Mouse (Mus musculus) embryonic facial prominence, embryonic 10.5 days (tissue): ENCODE measurements around the gene Fut2. TPM values are rescaled to one million over a fixed set of nuclear protein-coding genes. Genes with fewer than 3 reads are reported as not detected.
"Not testable (repeated sequence)": the region's sequence is repeated elsewhere in the genome, so short reads cannot be mapped to it uniquely, and the experiment has no call there.

ENCODE experiments used
- DNase-seq: peaks from one replicate; pipeline ENCODE4 v3.0.0-alpha.2; 2017; ENCODE audit warnings: low spot score
- H3K27ac ChIP-seq: fragments of 300-500 bp; sonication (generic); replicated peaks from 2 replicates; pipeline ENCODE4 v1.5.1; 2016; ENCODE audit warnings: mild to moderate bottlenecking
- H3K27me3 ChIP-seq: fragments of 300-500 bp; sonication (generic); replicated peaks from 2 replicates; pipeline ENCODE4 v1.6.1; 2016; ENCODE audit warnings: low read depth, mild to moderate bottlenecking; ENCODE audit not compliant: poor library complexity, severe bottlenecking
- H3K36me3 ChIP-seq: fragments of 300-500 bp; sonication (generic); replicated peaks from 2 replicates; pipeline ENCODE4 v1.6.1; 2016; ENCODE audit warnings: mild to moderate bottlenecking, moderate library complexity
- H3K4me1 ChIP-seq: fragments of 300-500 bp; sonication (generic); 2 replicates; pipeline ENCODE4 v1.6.1; 2016
- H3K4me3 ChIP-seq: fragments of 300-500 bp; sonication (generic); 2 replicates; pipeline ENCODE4 v1.5.1; 2016; ENCODE audit warnings: mild to moderate bottlenecking, moderate library complexity
- H3K9me3 ChIP-seq: fragments of 300-500 bp; sonication (generic); 2 replicates; pipeline ENCODE4 v1.6.1; 2016; ENCODE audit warnings: mild to moderate bottlenecking
- WGBS: fragments of 180-500 bp; shearing (Covaris S2); methylation state at CpG from one replicate; pipeline ENCODE4 v1.1.7; 2016; 5-methylcytosine and 5-hydroxymethylcytosine counted together
- polyA plus RNA-seq: library from polyadenylated mRNA; unstranded; fragments of >200 nt; fragmentation: Nextera tagmentation; extraction: Ambion mirVana; gene quantifications from 2 replicates; pipeline ENCODE4 v1.2.1, GENCODE M21; 2016

Gene Fut2
- polyA plus RNA-seq, 1 experiment from 2014 or later, result 0.07 TPM

- Histone ChIP-seq H3K9me3 (no peaks in the 10 kb centered on the region), H3K27ac (peak overlapping the region; percentile 90), H3K4me1 (peaks cover 52% of the 10 kb centered on the region), H3K27me3 (peaks cover 22% of the 10 kb centered on the region; the same call in 1 of the 2 replicates), H3K36me3 (no peaks in the 10 kb centered on the region), H3K4me3 (peak overlapping the region; percentile 42)
- WGBS, result 29% methylated on average over 14 of the region's 14 CpGs
- DNase-seq, result peak; percentile 93
These were observed 16.2 kb upstream of the Fut2 start for GRCm38 (mm10) chr7:45682144-45683126.

DNA sequence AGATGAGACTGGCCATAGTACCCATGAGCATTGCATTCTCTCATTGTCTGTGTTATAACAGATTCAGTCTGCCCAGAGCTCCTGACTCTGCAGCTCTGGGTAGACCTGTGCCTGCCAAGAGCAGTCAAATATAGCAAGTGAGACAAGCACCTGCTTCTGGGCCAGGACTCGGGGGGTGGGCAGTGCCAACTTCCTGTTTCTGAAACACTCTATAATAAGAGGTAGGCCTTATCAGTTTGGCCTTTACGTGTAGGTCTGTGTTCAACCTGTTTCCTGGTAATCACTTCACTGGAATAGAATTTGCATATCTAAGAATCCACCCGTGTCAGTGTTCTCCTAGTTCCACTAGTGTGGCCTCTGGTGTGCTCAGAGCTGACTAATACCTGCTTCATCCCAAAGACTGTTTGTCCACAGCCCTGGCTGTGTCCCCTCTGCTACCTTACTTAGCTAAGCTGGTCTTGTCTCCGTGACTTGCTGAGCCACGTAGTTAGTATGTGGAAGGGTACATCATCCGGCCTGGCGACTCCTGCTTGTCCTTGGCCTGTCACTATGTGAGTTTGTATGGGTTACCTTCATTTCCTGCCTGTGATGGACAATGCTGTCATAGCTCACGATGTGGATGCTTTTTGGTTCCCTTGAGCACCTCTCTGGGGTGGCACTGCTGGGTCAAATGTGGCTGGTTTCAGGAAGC is 15.0 kb upstream of the Fut2 start:
- no peak overlapping the region for H3K4me3 ChIP-seq
- H3K9me3 ChIP-seq, result no peaks in the 10 kb centered on the region
- no peak overlapping the region for H3K27ac ChIP-seq
- WGBS, result 86% methylated on average over 8 of the region's 8 CpGs
- no peak for DNase-seq
- H3K4me1 ChIP-seq, result peaks cover 40% of the 10 kb centered on the region
- no peaks in the 10 kb centered on the region for H3K36me3 ChIP-seq
- peaks cover 18% of the 10 kb centered on the region; the same call in 1 of the 2 replicates for H3K27me3 ChIP-seq

DNA sequence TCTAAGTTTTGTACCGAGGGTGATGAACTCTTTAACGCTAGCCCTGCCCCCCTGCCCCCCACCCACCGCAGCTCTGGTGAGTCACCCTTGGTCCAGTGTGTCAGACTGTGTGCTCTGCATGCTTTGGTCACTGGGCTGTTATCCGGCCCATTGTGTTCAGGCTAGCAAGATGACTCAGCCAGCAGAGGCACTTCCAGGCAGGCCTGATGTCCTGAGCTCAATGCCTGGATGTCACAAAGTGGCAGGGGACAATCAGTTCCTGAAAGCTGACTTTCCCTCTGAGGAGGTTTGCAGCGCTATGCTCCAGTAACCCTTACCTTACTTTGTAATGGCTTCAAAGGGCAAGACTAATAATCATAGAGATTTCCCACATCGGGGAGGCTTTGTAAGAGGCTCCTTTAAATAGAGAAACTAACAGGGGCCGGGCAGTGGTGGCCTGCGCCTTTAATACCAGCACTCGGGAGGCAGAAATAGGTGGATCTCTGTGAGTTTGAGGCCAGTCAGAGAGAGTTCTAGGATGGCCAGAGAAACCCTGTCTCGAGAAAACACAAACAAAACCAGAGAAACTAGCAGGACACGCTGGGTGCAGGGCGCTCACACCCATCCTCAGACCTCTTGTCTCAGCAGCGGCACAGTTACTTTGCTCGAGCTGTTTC is 13.9 kb upstream of the Fut2 start:
- WGBS, result 76% methylated on average over 14 of the region's 14 CpGs
- no peak overlapping the region for H3K4me3 ChIP-seq
- H3K27me3 ChIP-seq, result peaks cover 17% of the 10 kb centered on the region; the same call in 1 of the 2 replicates
- H3K27ac ChIP-seq, result no peak overlapping the region; the same call in 1 of the 2 replicates
- H3K36me3 ChIP-seq, result no peaks in the 10 kb centered on the region
- no peak for DNase-seq
- H3K9me3 ChIP-seq, result no peaks in the 10 kb centered on the region
- peaks cover 29% of the 10 kb centered on the region for H3K4me1 ChIP-seq

DNA sequence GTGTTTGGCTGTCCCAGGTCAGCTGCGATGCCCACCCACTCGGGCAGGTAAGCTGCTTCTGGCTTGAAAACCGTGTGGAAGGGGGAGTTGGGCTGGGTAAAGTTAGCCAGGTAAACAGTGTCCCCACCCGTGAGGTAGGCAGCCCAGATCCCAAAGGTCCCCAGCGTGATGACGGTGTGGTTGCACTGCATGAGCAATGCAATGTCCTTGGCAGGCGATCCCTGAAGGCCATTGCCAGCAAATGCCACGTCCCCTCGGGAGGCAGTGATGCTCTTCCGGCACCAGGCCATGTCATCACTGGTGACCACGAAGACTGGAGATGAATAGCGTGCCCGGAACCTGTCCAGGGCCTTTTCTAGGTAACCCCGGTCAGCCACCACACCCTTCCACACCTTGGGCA is 12.3 kb upstream of the Fut2 start:
- Histone ChIP-seq H3K36me3 (no peaks in the 10 kb centered on the region), H3K27me3 (0 out of 2 replicates have a peak, but pooled peaks cover 7% of the 10 kb centered on the region), H3K4me3 (no peak overlapping the region), H3K9me3 (no peaks in the 10 kb centered on the region), H3K4me1 (peaks cover 14% of the 10 kb centered on the region), H3K27ac (no peak overlapping the region)
- DNase-seq, result no peak
- 94% methylated on average over 14 of the region's 14 CpGs for WGBS

GRCm38 (mm10) chr7:45677627-45678295 is 11.6 kb upstream of the Fut2 start:
- WGBS, result 87% methylated on average over 7 of the region's 7 CpGs

DNA sequence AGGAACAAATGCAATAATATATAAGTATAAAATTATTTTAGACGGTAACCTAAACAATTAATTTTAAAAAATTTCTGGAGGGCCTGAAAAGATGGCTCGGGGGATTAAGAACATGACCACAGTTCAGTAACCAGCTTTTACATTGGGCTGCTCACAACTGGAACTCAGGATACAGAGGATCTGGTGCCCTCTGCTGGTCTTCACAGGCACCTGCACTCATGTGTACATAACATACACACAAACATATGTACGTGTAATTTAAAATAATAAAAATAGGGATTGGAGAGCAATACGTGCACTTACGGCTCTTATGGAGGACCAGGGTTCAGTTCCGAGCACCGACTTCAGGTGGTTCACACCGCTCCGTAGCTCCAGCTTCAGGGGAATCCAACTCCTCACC is 2.7 kb upstream of the Fut2 start:
- peaks cover 4% of the 10 kb centered on the region; the same call in 1 of the 2 replicates for H3K27me3 ChIP-seq
- 95% methylated on average over 9 of the region's 9 CpGs for WGBS
- H3K4me1 ChIP-seq, result peaks cover 21% of the 10 kb centered on the region
- DNase-seq, result no peak
- H3K4me3 ChIP-seq, result no peak overlapping the region
- H3K9me3 ChIP-seq, result 0 out of 2 replicates have a peak, but pooled peaks cover 6% of the 10 kb centered on the region
- no peaks in the 10 kb centered on the region for H3K36me3 ChIP-seq
- no peak overlapping the region for H3K27ac ChIP-seq

More at GRCm38 (mm10) chr7:45677627-45678295, 11.6 kb upstream of the Fut2 start:
- H3K36me3 ChIP-seq, result no peaks in the 10 kb centered on the region
- DNase-seq, result no peak
- no peaks in the 10 kb centered on the region for H3K9me3 ChIP-seq
- no peak overlapping the region for H3K4me3 ChIP-seq
- peaks cover 6% of the 10 kb centered on the region for H3K4me1 ChIP-seq
- no peak overlapping the region; the same call in 1 of the 2 replicates for H3K27ac ChIP-seq
- 0 out of 2 replicates have a peak, but pooled peaks cover 4% of the 10 kb centered on the region for H3K27me3 ChIP-seq

- Histone ChIP-seq H3K36me3 (no peaks in the 10 kb centered on the region), H3K4me1 (peaks cover 30% of the 10 kb centered on the region)
- WGBS, result 68% methylated on average over 14 of the region's 14 CpGs
These were observed 1.6 kb upstream of the Fut2 start for GRCm38 (mm10) chr7:45667761-45668160.

DNA sequence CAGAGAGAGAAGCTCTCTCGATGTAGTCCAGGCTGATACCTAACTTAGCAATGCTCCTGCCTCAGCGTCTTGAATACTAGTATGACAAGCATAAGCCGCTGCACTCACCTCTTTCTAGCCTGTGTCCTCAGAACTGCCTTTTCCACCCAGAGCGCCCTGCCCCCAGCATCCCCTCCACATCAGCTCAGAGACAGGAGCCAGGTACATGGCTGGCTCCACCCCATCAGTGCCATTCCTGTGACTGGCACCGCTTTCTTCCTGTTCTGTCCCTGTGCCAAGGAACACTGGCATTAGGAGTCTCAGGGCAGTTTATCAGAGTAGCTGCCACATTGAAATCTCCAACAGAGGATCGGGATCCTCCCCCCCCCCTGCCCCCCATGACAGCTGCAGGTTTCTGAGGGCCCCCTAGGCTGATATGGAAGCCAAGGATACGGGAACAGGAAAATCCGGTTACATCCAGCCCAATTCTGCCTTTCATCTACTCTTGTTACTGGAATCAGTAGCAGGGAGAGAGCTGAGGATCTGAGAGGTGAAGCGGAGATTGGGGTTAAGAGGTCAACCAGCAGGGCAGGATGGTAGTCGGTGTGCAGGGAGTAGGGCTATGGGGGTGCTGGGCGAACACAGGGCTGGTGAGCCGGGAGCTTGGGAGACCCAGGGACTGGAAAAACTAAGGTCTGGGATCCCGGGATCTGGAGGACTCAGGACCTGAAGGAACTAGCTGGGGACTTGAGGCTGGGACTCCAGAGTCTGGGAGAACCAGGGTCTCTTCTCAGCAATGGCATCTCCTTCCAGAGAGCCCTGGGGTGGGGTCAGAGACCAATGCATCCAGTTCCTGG is 673 bp downstream of the Fut2 start:
- DNase-seq, result peak; percentile 33
- Histone ChIP-seq H3K27ac (peak overlapping the region; percentile 31; the same call in 1 of the 2 replicates), H3K9me3 (0 out of 2 replicates have a peak, but pooled peaks cover 6% of the 10 kb centered on the region), H3K4me3 (peak overlapping the region; percentile 3; the same call in 1 of the 2 replicates), H3K27me3 (no peaks in the 10 kb centered on the region; the same call in 1 of the 2 replicates), H3K36me3 (no peaks in the 10 kb centered on the region), H3K4me1 (peaks cover 30% of the 10 kb centered on the region)
- WGBS, result 51% methylated on average over 13 of the region's 13 CpGs

More at GRCm38 (mm10) chr7:45667761-45668160, 1.6 kb upstream of the Fut2 start:
- Histone ChIP-seq H3K4me3 (no peak overlapping the region), H3K9me3 (0 out of 2 replicates have a peak, but pooled peaks cover 6% of the 10 kb centered on the region), H3K27me3 (no peaks in the 10 kb centered on the region; the same call in 1 of the 2 replicates), H3K27ac (no peak overlapping the region)
- DNase-seq, result no peak

GRCm38 (mm10) chr7:45661702-45662101 is 4.5 kb downstream of the Fut2 start:
- H3K36me3 ChIP-seq, H3K27me3 ChIP-seq, H3K9me3 ChIP-seq, H3K4me3 ChIP-seq, DNase-seq, H3K27ac ChIP-seq: not testable (repeated sequence)
- 90% methylated on average over 6 of the region's 6 CpGs for WGBS
- H3K4me1 ChIP-seq, result peaks cover 30% of the 10 kb centered on the region

GRCm38 (mm10) chr7:45660746-45661478 is 5.3 kb downstream of the Fut2 start:
- no peak for DNase-seq
- Histone ChIP-seq H3K27me3 (no peaks in the 10 kb centered on the region; the same call in 1 of the 2 replicates), H3K4me1 (peaks cover 35% of the 10 kb centered on the region), H3K9me3 (peaks cover 5% of the 10 kb centered on the region; the same call in 1 of the 2 replicates), H3K27ac (no peak overlapping the region), H3K36me3 (no peaks in the 10 kb centered on the region), H3K4me3 (no peak overlapping the region)
- 86% methylated on average over 11 of the region's 11 CpGs for WGBS
